Mouse (Mus musculus): ENCODE measurements around the gene Zfp879. TPM values are rescaled to one million over a fixed set of nuclear protein-coding genes. Genes with fewer than 3 reads are reported as not detected.

Zfp879 gene
- 0.70 and 0.96 TPM in 2 replicates for polyA plus RNA-seq (2016; fragmentation: Nextera tagmentation; extraction: Ambion mirVana)

- H3K27me3 ChIP-seq (replicated peaks; ENCODE audit: low read depth, poor library complexity, severe bottlenecking) = 0 out of 2 replicates have a peak, but pooled peaks cover 3% of the 10 kb centered on the region
- 24% methylated on average over 22 of the region's 22 CpGs for WGBS
- peak within 1 kb of the TSS; percentile 53 for H3K4me3 ChIP-seq
- peak within 1 kb of the TSS; percentile 81 for H3K27ac ChIP-seq (replicated peaks)
- H3K36me3 ChIP-seq (replicated peaks) = no peaks in the 10 kb centered on the region
- peaks cover 11% of the 10 kb centered on the region for H3K4me1 ChIP-seq
- no peaks in the 10 kb centered on the region for H3K9me3 ChIP-seq
- DNase-seq (ENCODE audit: low spot score) = peak; percentile 94
Measured at GRCm38 (mm10) chr11:50841023-50841735, at the start of gene Zfp879. Zfp879 (minus strand) TSS chr11:50841552.

GRCm38 (mm10) chr11:50887390-50888128 is 46.2 kb upstream of the Zfp879 start, which contains the start of gene Zfp454:
Zfp454 (minus strand) TSS chr11:50887651.
- H3K27me3 ChIP-seq (replicated peaks; ENCODE audit: low read depth, poor library complexity, severe bottlenecking) = no peaks in the 10 kb centered on the region
- H3K27ac ChIP-seq (replicated peaks) = peak within 1 kb of the TSS; percentile 87
- WGBS = 6% methylated on average over 26 of the region's 26 CpGs
- H3K4me1 ChIP-seq = peaks cover 14% of the 10 kb centered on the region
- H3K4me3 ChIP-seq = peak within 1 kb of the TSS; percentile 64
- H3K9me3 ChIP-seq = peaks cover 4% of the 10 kb centered on the region
- H3K36me3 ChIP-seq (replicated peaks) = peaks cover 34% of the 10 kb centered on the region
- DNase-seq (ENCODE audit: low spot score) = peak; percentile 91

- peak overlapping the region; percentile 64 for H3K4me3 ChIP-seq
- H3K4me1 ChIP-seq = peaks cover 14% of the 10 kb centered on the region
- no peaks in the 10 kb centered on the region for H3K27me3 ChIP-seq (replicated peaks; ENCODE audit: low read depth, poor library complexity, severe bottlenecking)
- no peak for DNase-seq (ENCODE audit: low spot score)
- WGBS = 25% methylated on average over 10 of the region's 10 CpGs
- H3K9me3 ChIP-seq = no peaks in the 10 kb centered on the region
- peak overlapping the region; percentile 87 for H3K27ac ChIP-seq (replicated peaks)
- peaks cover 40% of the 10 kb centered on the region for H3K36me3 ChIP-seq (replicated peaks)
Measured at GRCm38 (mm10) chr11:50886933-50887293, 45.6 kb upstream of the Zfp879 start.

GRCm38 (mm10) chr11:50886231-50886932 is 45.0 kb upstream of the Zfp879 start:
- H3K9me3 ChIP-seq = no peaks in the 10 kb centered on the region
- H3K27ac ChIP-seq (replicated peaks) = peak overlapping the region; percentile 87
- H3K4me1 ChIP-seq = peaks cover 14% of the 10 kb centered on the region
- peaks cover 46% of the 10 kb centered on the region for H3K36me3 ChIP-seq (replicated peaks)
- H3K4me3 ChIP-seq = peak overlapping the region; percentile 64
- H3K27me3 ChIP-seq (replicated peaks; ENCODE audit: low read depth, poor library complexity, severe bottlenecking) = no peaks in the 10 kb centered on the region
- WGBS = 53% methylated on average over 8 of the region's 8 CpGs
- peak; percentile 12 for DNase-seq (ENCODE audit: low spot score)

DNA sequence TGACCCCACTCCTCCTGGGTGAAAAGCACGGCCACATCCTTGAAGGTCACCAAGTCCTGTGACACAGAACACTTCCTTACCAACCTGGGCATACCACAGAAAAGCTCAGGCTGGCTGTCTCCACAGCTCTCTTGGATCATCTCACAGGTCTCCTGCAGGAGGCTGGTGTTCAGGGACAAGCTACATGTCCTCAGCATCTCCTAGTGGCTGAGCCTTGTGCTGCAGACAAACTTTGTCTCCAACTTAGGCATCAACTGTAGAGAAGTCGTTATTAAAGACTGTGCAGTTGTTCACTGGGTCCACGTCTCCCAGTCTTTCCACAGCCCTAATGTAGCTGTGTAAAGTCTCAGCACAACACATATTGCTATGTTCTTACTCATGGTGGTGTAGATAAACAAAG is 42.4 kb upstream of the Zfp879 start:
- Histone ChIP-seq H3K36me3 (replicated peaks) (peaks cover 72% of the 10 kb centered on the region), H3K4me3 (no peak overlapping the region), H3K9me3 (no peaks in the 10 kb centered on the region), H3K27me3 (replicated peaks; ENCODE audit: low read depth, poor library complexity, severe bottlenecking) (no peaks in the 10 kb centered on the region), H3K4me1 (peaks cover 14% of the 10 kb centered on the region), H3K27ac (replicated peaks) (no peak overlapping the region)
- DNase-seq (ENCODE audit: low spot score) = no peak
- 85% methylated on average over 3 of the region's 3 CpGs for WGBS

GRCm38 (mm10) chr11:50878641-50879040 is 37.3 kb upstream of the Zfp879 start:
- no peak for DNase-seq (ENCODE audit: low spot score)
- H3K4me1 ChIP-seq = no peaks in the 10 kb centered on the region
- H3K36me3 ChIP-seq (replicated peaks) = peaks cover 100% of the 10 kb centered on the region
- H3K27ac ChIP-seq (replicated peaks) = no peak overlapping the region
- no peaks in the 10 kb centered on the region for H3K27me3 ChIP-seq (replicated peaks; ENCODE audit: low read depth, poor library complexity, severe bottlenecking)
- whole genome bisulfite sequencing = 90% methylated on average over 3 of the region's 3 CpGs
- peaks cover 21% of the 10 kb centered on the region for H3K9me3 ChIP-seq
- H3K4me3 ChIP-seq = no peak overlapping the region

DNA sequence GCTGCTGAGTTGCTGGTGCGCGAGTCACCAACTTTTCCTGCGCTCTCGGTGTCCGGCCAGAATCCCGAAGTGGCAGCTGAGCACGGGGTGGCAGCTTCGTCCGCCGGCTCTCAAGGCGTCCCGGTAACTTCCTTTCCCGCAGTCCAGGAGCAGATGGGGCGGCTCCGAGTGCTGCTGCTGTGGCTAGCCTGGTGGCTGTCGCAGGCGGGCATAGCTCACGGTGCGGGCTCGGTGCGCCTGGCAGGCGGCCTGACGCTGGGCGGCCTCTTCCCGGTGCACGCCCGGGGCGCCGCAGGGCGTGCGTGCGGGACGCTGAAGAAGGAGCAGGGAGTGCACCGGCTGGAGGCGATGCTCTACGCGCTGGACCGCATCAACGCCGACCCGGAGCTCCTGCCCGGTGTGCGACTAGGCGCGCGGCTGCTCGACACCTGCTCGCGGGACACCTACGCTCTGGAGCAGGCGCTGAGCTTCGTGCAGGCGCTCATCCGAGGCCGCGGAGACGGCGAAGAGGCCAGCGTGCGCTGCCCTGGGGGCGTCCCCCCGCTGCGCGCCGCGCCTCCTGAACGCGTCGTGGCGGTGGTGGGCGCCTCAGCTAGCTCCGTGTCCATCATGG is 9.7 kb upstream of the Zfp879 start:
- Histone ChIP-seq H3K4me3 (peak overlapping the region; percentile 62), H3K27ac (replicated peaks) (no peak overlapping the region), H3K27me3 (replicated peaks; ENCODE audit: low read depth, poor library complexity, severe bottlenecking) (peaks cover 73% of the 10 kb centered on the region), H3K4me1 (peaks cover 25% of the 10 kb centered on the region), H3K36me3 (replicated peaks) (no peaks in the 10 kb centered on the region), H3K9me3 (0 out of 2 replicates have a peak, but pooled peaks cover 5% of the 10 kb centered on the region)
- peak; percentile 54 for DNase-seq (ENCODE audit: low spot score)
- under 1% methylated on average over 72 of the region's 72 CpGs for WGBS

GRCm38 (mm10) chr11:50850177-50850735 is 8.9 kb upstream of the Zfp879 start, which contains the start of gene Grm6:
Grm6 (plus strand) TSS chr11:50850685.
- DNase-seq (ENCODE audit: low spot score) = peak; percentile 18
- peaks cover 76% of the 10 kb centered on the region for H3K27me3 ChIP-seq (replicated peaks; ENCODE audit: low read depth, poor library complexity, severe bottlenecking)
- 2% methylated on average over 11 of the region's 11 CpGs for WGBS
- H3K36me3 ChIP-seq (replicated peaks) = no peaks in the 10 kb centered on the region
- peaks cover 25% of the 10 kb centered on the region for H3K4me1 ChIP-seq
- H3K4me3 ChIP-seq = peak within 1 kb of the TSS; percentile 62
- no peak within 1 kb of the TSS for H3K27ac ChIP-seq (replicated peaks)
- 0 out of 2 replicates have a peak, but pooled peaks cover 5% of the 10 kb centered on the region for H3K9me3 ChIP-seq

DNA sequence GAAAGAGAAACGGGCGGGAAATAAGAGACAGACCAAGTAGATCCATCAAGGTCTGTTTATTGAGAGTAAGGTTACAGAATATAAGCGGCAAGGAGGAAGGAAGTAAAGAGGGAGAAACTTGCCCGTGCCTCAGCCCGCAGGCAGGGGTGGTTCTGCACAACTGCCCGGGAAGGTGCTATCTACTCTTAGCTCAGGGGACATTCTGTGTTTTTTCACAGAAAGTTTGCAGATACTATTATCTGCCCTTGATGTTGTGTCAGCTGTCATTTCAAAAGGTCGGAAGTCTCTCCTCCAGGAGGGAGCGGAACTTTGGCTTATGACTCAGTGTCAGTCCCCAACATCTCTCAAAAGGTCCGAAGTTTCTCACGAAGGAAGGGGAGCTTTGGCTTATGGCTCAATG is 8.0 kb upstream of the Zfp879 start:
- Histone ChIP-seq H3K9me3 (0 out of 2 replicates have a peak, but pooled peaks cover 5% of the 10 kb centered on the region), H3K4me3 (no peak overlapping the region), H3K27ac (replicated peaks) (no peak overlapping the region), H3K4me1 (peaks cover 25% of the 10 kb centered on the region), H3K36me3 (replicated peaks) (no peaks in the 10 kb centered on the region), H3K27me3 (replicated peaks; ENCODE audit: low read depth, poor library complexity, severe bottlenecking) (peaks cover 76% of the 10 kb centered on the region)
- WGBS = 7% methylated on average over 10 of the region's 10 CpGs
- no peak for DNase-seq (ENCODE audit: low spot score)

GRCm38 (mm10) chr11:50848520-50849137 is 7.3 kb upstream of the Zfp879 start:
- Histone ChIP-seq H3K4me1 (peaks cover 25% of the 10 kb centered on the region), H3K9me3 (0 out of 2 replicates have a peak, but pooled peaks cover 5% of the 10 kb centered on the region), H3K36me3 (replicated peaks) (no peaks in the 10 kb centered on the region), H3K27me3 (replicated peaks; ENCODE audit: low read depth, poor library complexity, severe bottlenecking) (peaks cover 69% of the 10 kb centered on the region), H3K4me3 (no peak overlapping the region), H3K27ac (replicated peaks) (no peak overlapping the region)
- DNase-seq (ENCODE audit: low spot score) = no peak
- 44% methylated on average over 3 of the region's 3 CpGs for WGBS

GRCm38 (mm10) chr11:50847047-50847446 is 5.7 kb upstream of the Zfp879 start:
- H3K27me3 ChIP-seq (replicated peaks; ENCODE audit: low read depth, poor library complexity, severe bottlenecking) = peaks cover 53% of the 10 kb centered on the region
- H3K27ac ChIP-seq (replicated peaks) = no peak overlapping the region
- H3K36me3 ChIP-seq (replicated peaks) = no peaks in the 10 kb centered on the region
- peaks cover 25% of the 10 kb centered on the region for H3K4me1 ChIP-seq
- no peak overlapping the region for H3K4me3 ChIP-seq
- DNase-seq (ENCODE audit: low spot score) = no peak
- 77% methylated on average over 5 of the region's 5 CpGs for WGBS
- 0 out of 2 replicates have a peak, but pooled peaks cover 5% of the 10 kb centered on the region for H3K9me3 ChIP-seq

All from embryonic facial prominence, embryonic 10.5 days (tissue).